Mouse (Mus musculus): ENCODE measurements around the gene Commd2. TPM values are rescaled to one million over a fixed set of nuclear protein-coding genes. Genes with fewer than 3 reads are reported as not detected.
A peak's percentile ranks its signal among the peaks of the same experiment; 100 is the strongest.

Gene Commd2
- polyA plus RNA-seq, 1 experiment from 2014 or later = 110 TPM

- Histone ChIP-seq H3K4me1 (replicated peaks) (peaks cover 8% of the 10 kb centered on the region), H3K9me3 (no peaks in the 10 kb centered on the region), H3K36me3 (peaks cover 10% of the 10 kb centered on the region; the same call in 1 of the 2 replicates), H3K27me3 (ENCODE audit: insufficient read depth, poor library complexity, severe bottlenecking) (no peaks in the 10 kb centered on the region), H3K4me3 (no peak overlapping the region), H3K27ac (no peak overlapping the region)
- WGBS = 89% methylated on average over 3 of the region's 3 CpGs
- DNase-seq (ENCODE audit: low spot score) = no peak
Measured at GRCm38 (mm10) chr3:57653646-57654045, 2.1 kb upstream of the Commd2 start.

- H3K27me3 ChIP-seq (ENCODE audit: insufficient read depth, poor library complexity, severe bottlenecking) = no peaks in the 10 kb centered on the region
- H3K4me3 ChIP-seq = no peak overlapping the region
- H3K36me3 ChIP-seq = peaks cover 15% of the 10 kb centered on the region; the same call in 1 of the 2 replicates
- 89% methylated on average over 3 of the region's 3 CpGs for WGBS
- no peak overlapping the region for H3K27ac ChIP-seq
- no peak for DNase-seq (ENCODE audit: low spot score)
- peaks cover 8% of the 10 kb centered on the region for H3K4me1 ChIP-seq (replicated peaks)
- no peaks in the 10 kb centered on the region for H3K9me3 ChIP-seq
Measured at GRCm38 (mm10) chr3:57652485-57652884, 970 bp upstream of the Commd2 start.

- WGBS = 71% methylated on average over 3 of the region's 3 CpGs
- Histone ChIP-seq H3K27ac (peak overlapping the region; percentile 92), H3K36me3 (peaks cover 19% of the 10 kb centered on the region; the same call in 1 of the 2 replicates), H3K4me1 (replicated peaks) (peaks cover 8% of the 10 kb centered on the region), H3K9me3 (no peaks in the 10 kb centered on the region), H3K4me3 (peak overlapping the region; percentile 89), H3K27me3 (ENCODE audit: insufficient read depth, poor library complexity, severe bottlenecking) (no peaks in the 10 kb centered on the region)
- DNase-seq (ENCODE audit: low spot score) = no peak
Measured at GRCm38 (mm10) chr3:57651865-57652259, 347 bp upstream of the Commd2 start.

GRCm38 (mm10) chr3:57643191-57643590 lies 8.3 kb downstream of the Commd2 start:
- H3K27me3 ChIP-seq (ENCODE audit: insufficient read depth, poor library complexity, severe bottlenecking) = no peaks in the 10 kb centered on the region
- H3K36me3 ChIP-seq = peaks cover 39% of the 10 kb centered on the region
- no peaks in the 10 kb centered on the region for H3K4me1 ChIP-seq (replicated peaks)
- H3K27ac ChIP-seq = no peak overlapping the region
- no peak overlapping the region for H3K4me3 ChIP-seq
- WGBS = 92% methylated on average over 6 of the region's 6 CpGs
- no peaks in the 10 kb centered on the region for H3K9me3 ChIP-seq
- no peak for DNase-seq (ENCODE audit: low spot score)

- WGBS = 77% methylated on average over 6 of the region's 6 CpGs
Measured at GRCm38 (mm10) chr3:57637596-57637995, 13.9 kb downstream of the Commd2 start.

GRCm38 (mm10) chr3:57634763-57635487 lies 16.6 kb downstream of the Commd2 start:
- H3K27me3 ChIP-seq (ENCODE audit: insufficient read depth, poor library complexity, severe bottlenecking) = no peaks in the 10 kb centered on the region
- DNase-seq (ENCODE audit: low spot score) = no peak
- H3K36me3 ChIP-seq = no peaks in the 10 kb centered on the region
- WGBS = 80% methylated on average over 3 of the region's 3 CpGs
- no peak overlapping the region for H3K4me3 ChIP-seq
- no peaks in the 10 kb centered on the region for H3K9me3 ChIP-seq
- H3K27ac ChIP-seq = no peak overlapping the region
- H3K4me1 ChIP-seq (replicated peaks) = no peaks in the 10 kb centered on the region

More at GRCm38 (mm10) chr3:57637596-57637995, 13.9 kb downstream of the Commd2 start:
- no peaks in the 10 kb centered on the region for H3K27me3 ChIP-seq (ENCODE audit: insufficient read depth, poor library complexity, severe bottlenecking)
- no peaks in the 10 kb centered on the region for H3K4me1 ChIP-seq (replicated peaks)
- no peaks in the 10 kb centered on the region for H3K9me3 ChIP-seq
- no peak for DNase-seq (ENCODE audit: low spot score)
- H3K4me3 ChIP-seq = no peak overlapping the region
- H3K36me3 ChIP-seq = no peaks in the 10 kb centered on the region
- no peak overlapping the region for H3K27ac ChIP-seq

GRCm38 (mm10) chr3:57626954-57627513 lies 24.5 kb downstream of the Commd2 start:
- H3K9me3 ChIP-seq = no peaks in the 10 kb centered on the region
- no peaks in the 10 kb centered on the region for H3K36me3 ChIP-seq
- no peak overlapping the region for H3K27ac ChIP-seq
- no peak for DNase-seq (ENCODE audit: low spot score)
- peaks cover 7% of the 10 kb centered on the region; the same call in 1 of the 2 replicates for H3K4me1 ChIP-seq (replicated peaks)
- H3K27me3 ChIP-seq (ENCODE audit: insufficient read depth, poor library complexity, severe bottlenecking) = no peaks in the 10 kb centered on the region
- H3K4me3 ChIP-seq = no peak overlapping the region
- WGBS = 84% methylated on average over 11 of the region's 11 CpGs

- Histone ChIP-seq H3K36me3 (no peaks in the 10 kb centered on the region), H3K27me3 (ENCODE audit: insufficient read depth, poor library complexity, severe bottlenecking) (no peaks in the 10 kb centered on the region), H3K4me1 (replicated peaks) (peaks cover 7% of the 10 kb centered on the region; the same call in 1 of the 2 replicates), H3K27ac (peak overlapping the region; percentile 42; the same call in 1 of the 2 replicates), H3K4me3 (peak overlapping the region; percentile 31), H3K9me3 (no peaks in the 10 kb centered on the region)
- WGBS = 30% methylated on average over 21 of the region's 21 CpGs
- peak; percentile 80 for DNase-seq (ENCODE audit: low spot score)
Measured at GRCm38 (mm10) chr3:57625275-57625997, 26.1 kb downstream of the Commd2 start.

- no peaks in the 10 kb centered on the region for H3K4me1 ChIP-seq (replicated peaks)
- no peak for DNase-seq (ENCODE audit: low spot score)
- no peaks in the 10 kb centered on the region for H3K36me3 ChIP-seq
- no peak overlapping the region for H3K27ac ChIP-seq
- H3K9me3 ChIP-seq = no peaks in the 10 kb centered on the region
- no peaks in the 10 kb centered on the region for H3K27me3 ChIP-seq (ENCODE audit: insufficient read depth, poor library complexity, severe bottlenecking)
- 82% methylated on average over 4 of the region's 4 CpGs for WGBS
- H3K4me3 ChIP-seq = no peak overlapping the region
Measured at GRCm38 (mm10) chr3:57619718-57620117, 31.8 kb downstream of the Commd2 start.

- Histone ChIP-seq H3K27me3 (ENCODE audit: insufficient read depth, poor library complexity, severe bottlenecking) (no peaks in the 10 kb centered on the region), H3K9me3 (no peaks in the 10 kb centered on the region), H3K36me3 (no peaks in the 10 kb centered on the region), H3K27ac (no peak overlapping the region), H3K4me1 (replicated peaks) (no peaks in the 10 kb centered on the region), H3K4me3 (no peak overlapping the region)
- WGBS = 93% methylated on average over 4 of the region's 4 CpGs
- DNase-seq (ENCODE audit: low spot score) = no peak
Measured at GRCm38 (mm10) chr3:57615652-57616051, 35.9 kb downstream of the Commd2 start.

GRCm38 (mm10) chr3:57612430-57612997 lies 39.0 kb downstream of the Commd2 start:
- Histone ChIP-seq H3K27ac (no peak overlapping the region), H3K4me1 (replicated peaks) (no peaks in the 10 kb centered on the region), H3K9me3 (no peaks in the 10 kb centered on the region), H3K36me3 (no peaks in the 10 kb centered on the region), H3K27me3 (ENCODE audit: insufficient read depth, poor library complexity, severe bottlenecking) (no peaks in the 10 kb centered on the region), H3K4me3 (no peak overlapping the region)
- DNase-seq (ENCODE audit: low spot score) = no peak
- 83% methylated on average over 3 of the region's 3 CpGs for WGBS

GRCm38 (mm10) chr3:57611776-57612175 lies 39.7 kb downstream of the Commd2 start:
- Histone ChIP-seq H3K4me3 (no peak overlapping the region), H3K4me1 (replicated peaks) (no peaks in the 10 kb centered on the region), H3K9me3 (no peaks in the 10 kb centered on the region), H3K36me3 (no peaks in the 10 kb centered on the region), H3K27ac (no peak overlapping the region), H3K27me3 (ENCODE audit: insufficient read depth, poor library complexity, severe bottlenecking) (no peaks in the 10 kb centered on the region)
- no peak for DNase-seq (ENCODE audit: low spot score)
- WGBS = 86% methylated on average over 7 of the region's 7 CpGs

GRCm38 (mm10) chr3:57604618-57605015 lies 46.9 kb downstream of the Commd2 start:
- no peak overlapping the region for H3K4me3 ChIP-seq
- WGBS = 60% methylated on average over 1 of the region's 1 CpGs
- no peak overlapping the region for H3K27ac ChIP-seq
- no peaks in the 10 kb centered on the region for H3K9me3 ChIP-seq
- H3K27me3 ChIP-seq (ENCODE audit: insufficient read depth, poor library complexity, severe bottlenecking) = no peaks in the 10 kb centered on the region
- no peaks in the 10 kb centered on the region for H3K4me1 ChIP-seq (replicated peaks)
- DNase-seq (ENCODE audit: low spot score) = no peak
- H3K36me3 ChIP-seq = no peaks in the 10 kb centered on the region
